Mouse (Mus musculus): Measurements from ENCODE around the gene Gm20388. TPM values are rescaled to one million over a fixed set of nuclear protein-coding genes. Genes with fewer than 3 reads are reported as not detected.

The Gm20388 gene
- polyA plus RNA-seq, 1 experiment from 2014 or later = not detected

GRCm38 (mm10) chr8:122197342-122197741 is 2286.7 kb downstream of the Gm20388 start:
- Histone ChIP-seq H3K9me3 (ENCODE audit: control insufficient read depth, low read length) (no peaks in the 10 kb centered on the region), H3K27ac (ENCODE audit: low read length) (no peak overlapping the region), H3K9ac (ENCODE audit: low read length) (no peak overlapping the region), H3K4me2 (ENCODE audit: low read depth, low read length) (no peak overlapping the region), H3K4me1 (replicated peaks; ENCODE audit: control insufficient read depth, insufficient read depth, low read length) (peaks cover 12% of the 10 kb centered on the region; the same call in 1 of the 2 replicates), H3K4me3 (ENCODE audit: low read length) (no peak overlapping the region), H3K36me3 (ENCODE audit: control insufficient read depth, insufficient read depth, low read length) (no peaks in the 10 kb centered on the region), H3K27me3 (ENCODE audit: control insufficient read depth, insufficient read depth, low read depth, low read length) (no peaks in the 10 kb centered on the region)
- WGBS = 55% methylated on average over 5 of the region's 5 CpGs
- no peak for ATAC-seq (ENCODE audit: low read depth)

- no peak overlapping the region for H3K27ac ChIP-seq (ENCODE audit: low read length)
- no peaks in the 10 kb centered on the region for H3K36me3 ChIP-seq (ENCODE audit: control insufficient read depth, insufficient read depth, low read length)
- no peak overlapping the region for H3K4me2 ChIP-seq (ENCODE audit: low read depth, low read length)
- WGBS = 65% methylated on average over 12 of the region's 12 CpGs
- H3K27me3 ChIP-seq (ENCODE audit: control insufficient read depth, insufficient read depth, low read depth, low read length) = no peaks in the 10 kb centered on the region
- ATAC-seq (ENCODE audit: low read depth) = no peak
- H3K4me1 ChIP-seq (replicated peaks; ENCODE audit: control insufficient read depth, insufficient read depth, low read length) = 0 out of 2 replicates have a peak, but pooled peaks cover 6% of the 10 kb centered on the region
- no peak overlapping the region for H3K9ac ChIP-seq (ENCODE audit: low read length)
- H3K4me3 ChIP-seq (ENCODE audit: low read length) = no peak overlapping the region
- H3K9me3 ChIP-seq (ENCODE audit: control insufficient read depth, low read length) = no peaks in the 10 kb centered on the region
These were observed 2287.9 kb downstream of the Gm20388 start for GRCm38 (mm10) chr8:122198378-122199025.

GRCm38 (mm10) chr8:122199191-122199590 is 2288.6 kb downstream of the Gm20388 start:
- Histone ChIP-seq H3K27ac (ENCODE audit: low read length) (no peak overlapping the region), H3K4me3 (ENCODE audit: low read length) (no peak overlapping the region), H3K4me1 (replicated peaks; ENCODE audit: control insufficient read depth, insufficient read depth, low read length) (0 out of 2 replicates have a peak, but pooled peaks cover 3% of the 10 kb centered on the region), H3K27me3 (ENCODE audit: control insufficient read depth, insufficient read depth, low read depth, low read length) (no peaks in the 10 kb centered on the region), H3K36me3 (ENCODE audit: control insufficient read depth, insufficient read depth, low read length) (no peaks in the 10 kb centered on the region), H3K4me2 (ENCODE audit: low read depth, low read length) (no peak overlapping the region), H3K9me3 (ENCODE audit: control insufficient read depth, low read length) (no peaks in the 10 kb centered on the region), H3K9ac (ENCODE audit: low read length) (no peak overlapping the region)
- WGBS = 59% methylated on average over 9 of the region's 9 CpGs
- ATAC-seq (ENCODE audit: low read depth) = no peak

GRCm38 (mm10) chr8:122199841-122200240 is 2289.2 kb downstream of the Gm20388 start:
- no peaks in the 10 kb centered on the region for H3K36me3 ChIP-seq (ENCODE audit: control insufficient read depth, insufficient read depth, low read length)
- no peak overlapping the region for H3K9ac ChIP-seq (ENCODE audit: low read length)
- no peaks in the 10 kb centered on the region for H3K4me1 ChIP-seq (replicated peaks; ENCODE audit: control insufficient read depth, insufficient read depth, low read length)
- no peak overlapping the region for H3K4me2 ChIP-seq (ENCODE audit: low read depth, low read length)
- 0 out of 2 replicates have a peak, but pooled peaks have one; percentile 12 for ATAC-seq (ENCODE audit: low read depth)
- no peaks in the 10 kb centered on the region for H3K9me3 ChIP-seq (ENCODE audit: control insufficient read depth, low read length)
- WGBS = 82% methylated on average over 4 of the region's 4 CpGs
- H3K27me3 ChIP-seq (ENCODE audit: control insufficient read depth, insufficient read depth, low read depth, low read length) = no peaks in the 10 kb centered on the region; the same call in 1 of the 2 replicates
- H3K27ac ChIP-seq (ENCODE audit: low read length) = no peak overlapping the region
- H3K4me3 ChIP-seq (ENCODE audit: low read length) = no peak overlapping the region

GRCm38 (mm10) chr8:122211591-122211990 is 2300.9 kb downstream of the Gm20388 start:
- WGBS = 63% methylated on average over 3 of the region's 3 CpGs
- Histone ChIP-seq H3K36me3 (ENCODE audit: control insufficient read depth, insufficient read depth, low read length) (no peaks in the 10 kb centered on the region), H3K4me3 (ENCODE audit: low read length) (no peak overlapping the region), H3K9me3 (ENCODE audit: control insufficient read depth, low read length) (no peaks in the 10 kb centered on the region), H3K9ac (ENCODE audit: low read length) (no peak overlapping the region), H3K27ac (ENCODE audit: low read length) (no peak overlapping the region), H3K4me2 (ENCODE audit: low read depth, low read length) (no peak overlapping the region), H3K4me1 (replicated peaks; ENCODE audit: control insufficient read depth, insufficient read depth, low read length) (no peaks in the 10 kb centered on the region), H3K27me3 (ENCODE audit: control insufficient read depth, insufficient read depth, low read depth, low read length) (no peaks in the 10 kb centered on the region)
- ATAC-seq (ENCODE audit: low read depth) = no peak

GRCm38 (mm10) chr8:122215630-122216029 is 2305.0 kb downstream of the Gm20388 start:
- 47% methylated on average over 8 of the region's 8 CpGs for WGBS
- Histone ChIP-seq H3K4me3 (ENCODE audit: low read length) (no peak overlapping the region), H3K4me2 (ENCODE audit: low read depth, low read length) (no peak overlapping the region), H3K4me1 (replicated peaks; ENCODE audit: control insufficient read depth, insufficient read depth, low read length) (no peaks in the 10 kb centered on the region; the same call in 1 of the 2 replicates), H3K27ac (ENCODE audit: low read length) (no peak overlapping the region), H3K36me3 (ENCODE audit: control insufficient read depth, insufficient read depth, low read length) (no peaks in the 10 kb centered on the region), H3K9ac (ENCODE audit: low read length) (no peak overlapping the region), H3K27me3 (ENCODE audit: control insufficient read depth, insufficient read depth, low read depth, low read length) (no peaks in the 10 kb centered on the region), H3K9me3 (ENCODE audit: control insufficient read depth, low read length) (no peaks in the 10 kb centered on the region)
- no peak for ATAC-seq (ENCODE audit: low read depth)

- Histone ChIP-seq H3K4me2 (ENCODE audit: low read depth, low read length) (no peak overlapping the region), H3K27me3 (ENCODE audit: control insufficient read depth, insufficient read depth, low read depth, low read length) (no peaks in the 10 kb centered on the region), H3K36me3 (ENCODE audit: control insufficient read depth, insufficient read depth, low read length) (no peaks in the 10 kb centered on the region), H3K4me3 (ENCODE audit: low read length) (no peak overlapping the region), H3K4me1 (replicated peaks; ENCODE audit: control insufficient read depth, insufficient read depth, low read length) (no peaks in the 10 kb centered on the region; the same call in 1 of the 2 replicates), H3K9ac (ENCODE audit: low read length) (no peak overlapping the region), H3K9me3 (ENCODE audit: control insufficient read depth, low read length) (no peaks in the 10 kb centered on the region), H3K27ac (ENCODE audit: low read length) (no peak overlapping the region)
- 63% methylated on average over 6 of the region's 6 CpGs for WGBS
- ATAC-seq (ENCODE audit: low read depth) = no peak
These were observed 2305.8 kb downstream of the Gm20388 start for GRCm38 (mm10) chr8:122216433-122216832.

GRCm38 (mm10) chr8:122217456-122218177 is 2307.0 kb downstream of the Gm20388 start:
- Histone ChIP-seq H3K4me3 (ENCODE audit: low read length) (no peak overlapping the region), H3K4me1 (replicated peaks; ENCODE audit: control insufficient read depth, insufficient read depth, low read length) (no peaks in the 10 kb centered on the region; the same call in 1 of the 2 replicates), H3K27ac (ENCODE audit: low read length) (no peak overlapping the region), H3K27me3 (ENCODE audit: control insufficient read depth, insufficient read depth, low read depth, low read length) (no peaks in the 10 kb centered on the region), H3K9me3 (ENCODE audit: control insufficient read depth, low read length) (no peaks in the 10 kb centered on the region), H3K36me3 (ENCODE audit: control insufficient read depth, insufficient read depth, low read length) (no peaks in the 10 kb centered on the region), H3K4me2 (ENCODE audit: low read depth, low read length) (no peak overlapping the region), H3K9ac (ENCODE audit: low read length) (no peak overlapping the region)
- ATAC-seq (ENCODE audit: low read depth) = no peak
- WGBS = 60% methylated on average over 10 of the region's 10 CpGs

GRCm38 (mm10) chr8:122223976-122224649 is 2313.5 kb downstream of the Gm20388 start:
- Histone ChIP-seq H3K4me1 (replicated peaks; ENCODE audit: control insufficient read depth, insufficient read depth, low read length) (no peaks in the 10 kb centered on the region; the same call in 1 of the 2 replicates), H3K9me3 (ENCODE audit: control insufficient read depth, low read length) (no peaks in the 10 kb centered on the region), H3K27me3 (ENCODE audit: control insufficient read depth, insufficient read depth, low read depth, low read length) (peaks cover 4% of the 10 kb centered on the region; the same call in 1 of the 2 replicates), H3K27ac (ENCODE audit: low read length) (no peak overlapping the region), H3K4me3 (ENCODE audit: low read length) (no peak overlapping the region), H3K36me3 (ENCODE audit: control insufficient read depth, insufficient read depth, low read length) (no peaks in the 10 kb centered on the region), H3K9ac (ENCODE audit: low read length) (no peak overlapping the region), H3K4me2 (ENCODE audit: low read depth, low read length) (no peak overlapping the region)
- WGBS = 73% methylated on average over 10 of the region's 10 CpGs
- ATAC-seq (ENCODE audit: low read depth) = no peak
